Mouse (Mus musculus) thymus, postnatal 0 days (tissue): ENCODE results near the gene Uck1. TPM values are rescaled to one million over a fixed set of nuclear protein-coding genes. Genes with fewer than 3 reads are reported as not detected.
A peak's percentile ranks its signal among the peaks of the same experiment; 100 is the strongest.

ENCODE experiments used
- DNase-seq: peaks from one replicate; pipeline ENCODE4 v3.0.0-alpha.2; 2015; ENCODE audit warnings: low spot score
- polyA plus RNA-seq: library from polyadenylated mRNA; unstranded; fragments of >200 nt; fragmentation: Nextera tagmentation; extraction: Ambion mirVana; gene quantifications from 2 replicates; pipeline ENCODE4 v1.2.1, GENCODE M21; 2015

The Uck1 gene
- polyA plus RNA-seq, 1 experiment from 2014 or later = 72.4 TPM

DNA sequence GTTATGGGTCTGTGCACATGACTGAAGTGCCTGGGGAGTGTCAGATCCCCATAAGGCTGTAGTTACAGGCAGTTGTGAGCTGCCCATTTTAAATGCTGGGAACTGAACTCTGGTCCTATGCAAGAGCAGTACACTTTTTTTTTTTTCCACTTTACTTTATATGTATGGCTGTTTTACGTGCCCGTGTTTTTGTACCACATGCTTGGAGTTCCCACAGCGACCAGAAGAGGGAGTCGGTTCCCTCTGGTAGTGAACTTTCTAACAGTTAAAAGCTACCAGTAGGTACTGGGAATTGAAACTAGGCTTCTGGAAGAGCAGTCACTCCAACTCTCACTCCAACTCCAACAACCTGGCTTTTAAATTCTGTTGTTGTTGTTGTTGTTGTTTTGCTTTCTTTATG, 676 bp upstream of the Uck1 start:
- peak; percentile 81 for DNase-seq

- no peak for DNase-seq
These were observed 949 bp downstream of the Uck1 start for GRCm38 (mm10) chr2:32258887-32259533.

GRCm38 (mm10) chr2:32256273-32256672, 3.7 kb downstream of the Uck1 start:
- DNase-seq = no peak

DNA sequence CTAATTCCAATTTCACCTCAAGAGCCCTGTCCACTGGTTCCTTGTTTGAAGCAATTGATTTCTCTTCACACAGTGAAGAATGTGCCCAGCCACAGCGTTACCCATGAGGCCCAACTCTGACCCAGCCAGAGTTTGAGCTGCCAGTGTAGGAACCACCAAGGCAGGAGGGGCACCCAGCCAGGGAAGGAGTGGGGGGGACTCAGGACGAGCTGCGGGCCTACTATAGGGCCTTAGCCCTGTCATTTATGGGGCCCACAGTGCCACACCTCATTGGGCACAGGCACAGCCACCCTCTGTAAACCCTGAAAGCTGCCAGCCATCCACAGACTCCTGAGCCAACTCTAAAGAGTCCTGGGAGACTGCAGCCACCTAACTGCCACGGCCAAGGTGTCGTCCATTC, 5.4 kb downstream of the Uck1 start:
- no peak for DNase-seq

- no peak for DNase-seq
These were observed 6.6 kb downstream of the Uck1 start for GRCm38 (mm10) chr2:32253352-32253751.

DNA sequence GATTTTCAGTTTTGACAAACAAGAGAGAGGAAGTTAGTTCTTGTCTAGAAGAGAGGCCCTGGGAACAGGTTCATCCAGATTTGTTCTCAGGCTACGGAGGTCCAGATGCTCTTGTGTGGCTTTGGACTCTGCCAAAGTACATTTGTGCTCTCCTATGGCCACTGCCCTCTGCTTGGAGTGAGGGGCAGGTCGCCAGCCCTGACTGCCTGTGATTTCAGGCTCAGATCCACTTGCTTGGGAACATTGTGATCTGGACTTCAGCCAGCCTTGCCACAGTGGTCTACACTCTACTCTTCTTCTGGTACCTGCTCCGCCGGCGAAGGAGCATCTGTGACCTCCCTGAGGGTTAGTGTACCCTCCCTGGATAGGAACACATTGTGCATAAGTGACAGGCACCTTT, 7.3 kb downstream of the Uck1 start:
- no peak for DNase-seq

DNA sequence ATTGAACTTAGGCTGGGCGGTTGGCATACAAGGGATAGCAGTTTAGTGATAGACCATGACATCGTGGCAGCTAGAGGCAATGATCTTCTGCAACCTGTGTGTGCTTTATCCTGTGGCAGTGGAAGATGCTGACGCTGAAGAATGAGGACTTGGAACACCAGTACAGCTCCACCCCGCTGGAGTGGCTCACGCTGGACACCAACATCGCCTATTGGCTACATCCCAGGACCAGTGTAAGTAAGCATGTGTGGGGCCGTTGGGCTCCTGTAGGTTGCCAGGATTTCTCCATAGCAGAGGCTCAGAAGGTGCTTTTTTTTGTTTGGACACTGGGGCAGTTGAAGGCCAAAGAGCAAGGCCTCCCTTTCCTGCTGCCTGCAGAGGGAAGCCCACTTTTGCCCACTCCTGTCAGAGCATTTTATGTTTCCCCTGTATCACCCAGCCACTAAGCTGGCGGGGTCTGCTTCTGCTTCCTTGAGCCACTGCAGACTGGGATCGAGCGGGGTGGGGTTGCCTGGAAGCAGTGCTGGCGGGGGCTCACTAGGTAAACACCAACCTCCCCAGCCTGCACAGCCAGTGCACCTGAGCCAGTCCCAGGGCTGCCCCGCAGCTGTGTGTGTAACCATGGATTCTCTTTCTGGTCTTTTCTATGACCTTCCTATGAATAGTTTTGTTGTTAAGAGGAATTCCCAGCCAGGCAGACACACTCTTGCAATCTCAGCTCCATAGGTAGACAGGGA, 8.0 kb downstream of the Uck1 start:
- DNase-seq = no peak

DNA sequence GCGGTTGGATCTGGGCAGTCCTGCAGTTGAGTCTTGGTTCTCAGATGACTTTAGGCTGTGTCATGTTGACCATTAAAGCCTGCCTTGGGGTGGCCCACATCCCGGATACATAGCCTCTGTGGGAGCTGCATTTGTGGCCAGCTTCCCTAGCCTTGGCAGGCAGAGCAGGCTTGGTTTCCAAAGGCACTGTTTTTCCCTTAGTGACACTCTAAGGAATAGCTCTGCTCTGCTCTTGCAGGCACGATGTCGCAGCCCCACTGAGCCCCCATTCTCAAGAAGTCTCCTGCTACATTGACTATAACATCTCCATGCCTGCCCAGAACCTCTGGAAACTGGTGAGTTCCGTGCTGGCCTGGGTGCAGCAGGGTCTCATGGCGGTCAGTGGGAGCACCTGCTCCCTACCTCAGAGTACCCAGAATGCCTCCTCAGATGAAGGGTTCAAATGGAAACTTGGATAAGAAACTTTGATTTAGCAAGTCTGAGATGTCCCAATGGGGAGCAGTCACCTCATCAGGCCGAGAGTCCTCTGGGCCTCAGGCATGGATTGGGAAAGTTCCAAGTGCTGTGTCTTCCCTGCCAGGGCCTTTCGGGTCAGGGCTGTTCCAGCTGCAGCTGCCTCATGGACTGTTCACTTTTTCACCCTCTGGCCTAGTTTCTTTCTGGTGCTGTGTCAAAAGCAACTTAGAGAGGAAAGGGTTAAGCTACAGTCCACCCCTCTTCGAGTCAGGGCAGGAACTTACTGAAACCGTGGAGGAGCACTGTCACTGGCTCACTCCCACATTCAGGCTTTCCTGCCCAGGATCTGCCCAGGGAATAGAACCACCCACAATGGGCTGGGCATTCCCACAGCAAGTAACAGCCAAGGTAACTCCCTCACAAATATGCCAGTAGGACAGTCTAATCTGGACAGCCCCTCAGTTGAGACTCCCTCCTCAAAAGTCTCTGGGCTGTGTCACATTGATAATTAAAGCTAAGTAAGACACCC, 11.3 kb downstream of the Uck1 start:
- no peak for DNase-seq

- no peak for DNase-seq
These were observed 13.2 kb downstream of the Uck1 start for GRCm38 (mm10) chr2:32246741-32247140.

GRCm38 (mm10) chr2:32242986-32243385, 17.0 kb downstream of the Uck1 start:
- no peak for DNase-seq

- DNase-seq = peak; percentile 40
These were observed 19.4 kb downstream of the Uck1 start for GRCm38 (mm10) chr2:32240591-32240990.

DNA sequence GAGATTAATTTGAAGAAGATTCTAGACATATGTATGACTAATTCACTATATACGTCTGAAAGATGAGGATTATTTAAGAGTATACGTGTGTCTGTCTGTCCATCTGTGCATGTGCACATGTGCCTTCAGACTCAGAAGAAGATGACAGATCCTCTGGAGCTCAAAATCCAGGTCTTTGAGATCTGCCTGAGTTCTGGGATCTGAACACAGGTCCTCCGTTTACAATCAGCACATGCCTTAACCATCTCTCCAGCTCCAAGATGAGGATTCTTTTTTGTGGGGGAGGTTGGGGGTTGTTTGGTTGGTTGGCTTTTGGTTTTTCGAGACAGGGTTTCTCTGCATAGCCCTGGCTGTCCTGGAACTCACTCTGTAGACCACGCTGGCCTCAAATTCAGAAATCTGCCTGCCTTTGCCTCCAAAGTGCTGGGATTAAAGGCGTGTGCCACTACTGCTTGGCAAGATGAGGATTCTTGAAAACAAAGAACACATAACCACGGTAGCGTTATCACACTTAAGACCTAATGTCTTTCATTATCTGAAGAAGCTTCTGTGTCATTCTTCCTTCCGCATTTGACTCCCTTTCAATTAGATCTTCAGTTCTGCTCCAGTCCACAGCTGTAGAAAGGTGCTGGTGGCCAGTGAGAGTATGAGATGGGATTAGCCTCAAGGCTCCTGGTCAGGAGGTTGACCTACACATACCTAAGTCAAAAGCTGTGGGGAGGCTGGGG, 21.1 kb downstream of the Uck1 start:
- no peak for DNase-seq

GRCm38 (mm10) chr2:32237571-32237970, 22.4 kb downstream of the Uck1 start:
- DNase-seq = no peak

GRCm38 (mm10) chr2:32236760-32237487, 23.0 kb downstream of the Uck1 start:
- peak; percentile 58 for DNase-seq

- peak; percentile 97 for DNase-seq
These were observed 23.8 kb downstream of the Uck1 start, which contains the start of gene Pomt1 for GRCm38 (mm10) chr2:32235886-32236759. TSS of gene Pomt1 (plus strand) at chr2:32236590.

GRCm38 (mm10) chr2:32235433-32235832, 24.5 kb downstream of the Uck1 start:
- DNase-seq = no peak

DNA sequence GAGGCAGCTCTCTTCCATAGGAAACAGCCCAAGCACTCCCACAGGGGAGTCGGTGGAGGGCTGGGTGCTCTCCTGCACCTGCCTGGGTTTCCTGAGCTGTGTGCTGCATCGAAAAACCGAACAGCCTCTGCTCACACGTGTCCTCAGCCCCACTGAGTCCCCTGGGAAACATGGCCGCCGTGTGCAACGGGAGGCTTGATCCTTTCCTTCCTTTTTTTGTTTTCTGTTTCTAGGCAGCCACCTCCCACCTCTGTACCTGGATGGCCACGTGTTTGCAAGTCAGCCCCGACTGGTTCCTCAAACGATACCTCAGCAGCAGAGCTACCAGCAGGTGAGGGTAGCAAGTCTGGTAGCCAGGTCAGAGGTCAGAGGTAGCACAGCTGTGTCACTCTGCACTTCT, 37.9 kb downstream of the Uck1 start:
- DNase-seq = no peak

GRCm38 (mm10) chr2:32221577-32221976, 38.4 kb downstream of the Uck1 start:
- no peak for DNase-seq

- no peak for DNase-seq
These were observed 39.0 kb downstream of the Uck1 start for GRCm38 (mm10) chr2:32220969-32221368.
